Mouse (Mus musculus): Measurements from ENCODE around the gene Serpinf1.

GRCm38 (mm10) chr11:75460844-75461742 lies 38.6 kb upstream of the Serpinf1 start, which contains the start of gene Tlcd2:
- no peak for TF ChIP-seq CTCF (IDR thresholded peaks at IDR 0.05; ENCODE audit: low read depth, low read length)
- no peak for TF ChIP-seq TAL1 (conservative IDR thresholded peaks at IDR 0.05; ENCODE audit: low read depth, low read length)
- TF ChIP-seq POLR2AphosphoS5 (IDR thresholded peaks at IDR 0.05; ENCODE audit: insufficient replicate concordance, low read depth, low read length), result no peak

Measured in G1E (cell line).